Mouse (Mus musculus) CH12.LX (cell line): Measurements from ENCODE around the gene Slc15a1.

Experiments used
- CHD1 ChIP-seq: IDR thresholded peaks from 2 replicates; pipeline ENCODE4 v1.6.1; 2012; ENCODE audit warnings: low read depth, low read length, improper control_type of control experiment, inconsistent platforms
- CTCF ChIP-seq, 2 experiments: IDR thresholded peaks in 1 of 2; conservative IDR thresholded peaks in 1 of 2; 2 replicates each; pipeline ENCODE4 v1.5.1; 2011 to 2012; ENCODE audit warnings: low read depth in 2 of 2, low read length in 2 of 2, improper control_type of control experiment in 1 of 2, inconsistent platforms in 1 of 2, mild to moderate bottlenecking in 1 of 2, moderate library complexity in 1 of 2
- E2F4 ChIP-seq: IDR thresholded peaks from 2 replicates; pipeline ENCODE4 v1.6.1; 2011; ENCODE audit warnings: low read depth, low read length, improper control_type of control experiment; ENCODE audit not compliant: insufficient replicate concordance
- MAFK ChIP-seq: IDR thresholded peaks from 2 replicates; pipeline ENCODE4 v1.6.1; 2011; ENCODE audit warnings: low read length, improper control_type of control experiment; ENCODE audit not compliant: insufficient replicate concordance
- MEF2A ChIP-seq: IDR thresholded peaks from 2 replicates; pipeline ENCODE4 v1.6.1; 2014; ENCODE audit warnings: low read depth, mild to moderate bottlenecking, inconsistent platforms, low read length, improper control_type of control experiment, borderline replicate concordance
- MXI1 ChIP-seq: IDR thresholded peaks from 2 replicates; pipeline ENCODE4 v1.6.1; 2011; ENCODE audit warnings: mild to moderate bottlenecking, low read depth, low read length, improper control_type of control experiment
- POLR2A ChIP-seq: IDR thresholded peaks from 2 replicates; pipeline ENCODE4 v1.6.1; 2011; ENCODE audit warnings: low read depth, mild to moderate bottlenecking, improper control_type of control experiment, low read length
- POLR2AphosphoS2 ChIP-seq: IDR thresholded peaks from 2 replicates; pipeline ENCODE4 v1.6.1; 2011; ENCODE audit warnings: low read depth, low read length, improper control_type of control experiment
- TCF12 ChIP-seq: IDR thresholded peaks from 2 replicates; pipeline ENCODE4 v1.6.1; 2014; ENCODE audit warnings: low read depth, mild to moderate bottlenecking, inconsistent platforms, low read length, improper control_type of control experiment
- UBTF ChIP-seq: IDR thresholded peaks from 2 replicates; pipeline ENCODE4 v1.6.1; 2012; ENCODE audit warnings: low read depth, mild to moderate bottlenecking, inconsistent platforms, low read length, improper control_type of control experiment, moderate library complexity
- USF2 ChIP-seq: conservative IDR thresholded peaks from 2 replicates; pipeline ENCODE4 v1.6.1; 2011; ENCODE audit warnings: low read depth, low read length, improper control_type of control experiment

DNA sequence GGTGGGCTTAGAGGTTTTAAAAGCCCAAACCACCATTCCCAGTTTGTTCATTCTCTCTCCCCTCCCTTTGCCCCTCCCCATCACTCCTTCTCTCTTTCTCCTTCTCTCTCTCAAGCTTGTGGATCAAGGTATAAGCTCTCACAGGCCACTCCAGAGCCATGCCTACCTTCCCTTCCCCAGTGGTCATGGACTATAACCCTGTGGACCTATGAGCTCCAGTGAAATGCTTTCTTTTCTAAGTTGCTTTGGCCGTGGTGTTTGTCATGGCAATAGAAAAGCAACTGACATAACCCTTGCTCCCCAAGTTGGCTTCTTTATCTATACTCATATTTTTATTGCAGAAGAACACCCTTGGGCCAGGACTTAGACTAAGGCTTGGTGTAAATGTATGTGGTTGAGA is 7.3 kb downstream of the Slc15a1 start:
- TF ChIP-seq CTCF (conservative IDR thresholded peaks at IDR 0.05 in 1 of 2, IDR thresholded peaks at IDR 0.05 in 1 of 2; ENCODE audit: low read depth in 2 of 2, low read length in 2 of 2) (no peak), E2F4 (no peak), MXI1 (no peak), CHD1 (no peak), POLR2A (no peak), MAFK (no peak), TCF12 (no peak), USF2 (no peak), POLR2AphosphoS2 (no peak), MEF2A (no peak), UBTF (no peak)
